17 mouse cellular contexts compared by ENCODE assay signal in the genomic region with DNA sequence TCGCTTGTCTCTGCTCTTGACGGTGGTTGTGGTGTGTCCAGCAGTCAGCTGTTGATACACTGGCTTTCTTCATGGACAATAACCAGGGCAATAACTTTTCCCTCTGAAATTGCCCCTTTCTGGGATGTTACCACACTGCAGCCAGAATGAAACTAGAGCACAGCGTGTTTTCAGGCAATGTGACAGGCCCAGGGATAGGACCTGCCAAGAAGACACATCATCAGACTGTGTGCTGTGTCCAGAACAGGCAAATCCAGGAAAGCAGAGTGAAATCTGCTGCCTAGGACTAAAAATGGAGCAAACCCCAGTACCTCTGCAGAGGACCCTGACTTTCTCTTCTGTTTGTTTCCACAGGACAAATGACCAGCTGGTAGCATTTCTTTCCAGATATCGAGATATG.
"Had no signal": no experiment of that assay in that cellular context is flagged by ENCODE, and none has a peak within 500 bp of the region (broad histone marks: within the 10 kb centered on the region; RNA-seq: fewer than 3 reads in every experiment).

No protein-coding gene starts in this region.

- H3K27ac ChIP-seq: limb, embryonic 12.5 days; limb, embryonic 15.5 days; liver, embryonic 14.5 days; macrophage; midbrain, embryonic 12.5 days; midbrain, embryonic 15.5 days; neural tube, embryonic 12.5 days; neural tube, embryonic 15.5 days; stomach, postnatal 0 days had no signal

- H3K4me3 ChIP-seq: limb, embryonic 12.5 days; limb, embryonic 15.5 days; midbrain, embryonic 12.5 days; midbrain, embryonic 15.5 days; neural tube, embryonic 12.5 days; neural tube, embryonic 15.5 days had no signal

- DNase-seq: kidney, postnatal 10 days; kidney, postnatal 36 days; left cerebral cortex, postnatal 4 days; liver, postnatal 0 days; lung, embryonic 14.5 days; thymus, adult 2 months; thymus, postnatal 14 days; thymus, postnatal 4 days had no signal
